Mouse (Mus musculus): ENCODE results near the gene Akap6.
"Not testable (repeated sequence)": the region's sequence is repeated elsewhere in the genome, so short reads cannot be mapped to it uniquely, and the experiment has no call there.

Gene Akap6

GRCm38 (mm10) chr12:52711857-52712640 lies 12.9 kb downstream of the Akap6 start:
- no peak for DNase-seq (ENCODE audit: low spot score)

GRCm38 (mm10) chr12:52718392-52718791 lies 19.2 kb downstream of the Akap6 start:
- no peak for DNase-seq (ENCODE audit: low spot score)

GRCm38 (mm10) chr12:52719232-52719631 lies 20.0 kb downstream of the Akap6 start:
- no peak for DNase-seq (ENCODE audit: low spot score)

- no peak for DNase-seq (ENCODE audit: low spot score)
Measured at GRCm38 (mm10) chr12:52719681-52720080, 20.5 kb downstream of the Akap6 start.

GRCm38 (mm10) chr12:52724039-52724615 lies 24.9 kb downstream of the Akap6 start:
- DNase-seq (ENCODE audit: low spot score) = not testable (repeated sequence)

- no peak for DNase-seq (ENCODE audit: low spot score)
Measured at GRCm38 (mm10) chr12:52726434-52727231, 27.4 kb downstream of the Akap6 start.

- DNase-seq (ENCODE audit: low spot score) = no peak
Measured at GRCm38 (mm10) chr12:52729396-52729795, 30.2 kb downstream of the Akap6 start.

- DNase-seq (ENCODE audit: low spot score) = not testable (repeated sequence)
Measured at GRCm38 (mm10) chr12:52735161-52735560, 36.0 kb downstream of the Akap6 start.

- DNase-seq (ENCODE audit: low spot score) = no peak
Measured at GRCm38 (mm10) chr12:52737151-52737550, 38.0 kb downstream of the Akap6 start.

- DNase-seq (ENCODE audit: low spot score) = no peak
Measured at GRCm38 (mm10) chr12:52739326-52739725, 40.1 kb downstream of the Akap6 start.

- no peak for DNase-seq (ENCODE audit: low spot score)
Measured at GRCm38 (mm10) chr12:52741801-52742200, 42.6 kb downstream of the Akap6 start.

GRCm38 (mm10) chr12:52750006-52750405 lies 50.8 kb downstream of the Akap6 start:
- DNase-seq (ENCODE audit: low spot score) = no peak

- DNase-seq (ENCODE audit: low spot score) = no peak
Measured at GRCm38 (mm10) chr12:52755649-52756048, 56.5 kb downstream of the Akap6 start.

- DNase-seq (ENCODE audit: low spot score) = no peak
Measured at GRCm38 (mm10) chr12:52757881-52758280, 58.7 kb downstream of the Akap6 start.

- DNase-seq (ENCODE audit: low spot score) = no peak
Measured at GRCm38 (mm10) chr12:52764046-52764445, 64.9 kb downstream of the Akap6 start.

GRCm38 (mm10) chr12:52764810-52765209 lies 65.6 kb downstream of the Akap6 start:
- DNase-seq (ENCODE audit: low spot score) = no peak

GRCm38 (mm10) chr12:52769561-52769960 lies 70.4 kb downstream of the Akap6 start:
- DNase-seq (ENCODE audit: low spot score) = no peak

GRCm38 (mm10) chr12:52771931-52772330 lies 72.7 kb downstream of the Akap6 start:
- no peak for DNase-seq (ENCODE audit: low spot score)

GRCm38 (mm10) chr12:52772494-52773280 lies 73.5 kb downstream of the Akap6 start:
- no peak for DNase-seq (ENCODE audit: low spot score)

- DNase-seq (ENCODE audit: low spot score) = no peak
Measured at GRCm38 (mm10) chr12:52773847-52774246, 74.7 kb downstream of the Akap6 start.

GRCm38 (mm10) chr12:52774382-52774781 lies 75.2 kb downstream of the Akap6 start:
- DNase-seq (ENCODE audit: low spot score) = no peak

- DNase-seq (ENCODE audit: low spot score) = no peak
Measured at GRCm38 (mm10) chr12:52780216-52780615, 81.0 kb downstream of the Akap6 start.
